Mouse (Mus musculus) MN1 (cell line): ENCODE measurements around the gene Zfp449.
A peak's percentile ranks its signal among the peaks of the same experiment; 100 is the strongest.

Experiments
- DNase-seq: peaks from one replicate; pipeline ENCODE4 v3.0.0-alpha.2; 2016; ENCODE audit warnings: low spot score

The Zfp449 gene

GRCm38 (mm10) chrX:56346176-56346931 lies at the start of gene Zfp449:
Gene Zfp449, plus strand, starts transcription at chrX:56346400.
- peak; percentile 82 for DNase-seq

- no peak for DNase-seq
Observed at GRCm38 (mm10) chrX:56307597-56307996, 38.6 kb upstream of the Zfp449 start.

- no peak for DNase-seq
Observed at GRCm38 (mm10) chrX:56312813-56313212, 33.4 kb upstream of the Zfp449 start.

- no peak for DNase-seq
Observed at GRCm38 (mm10) chrX:56322096-56322495, 24.1 kb upstream of the Zfp449 start.

GRCm38 (mm10) chrX:56322731-56323130 lies 23.5 kb upstream of the Zfp449 start:
- no peak for DNase-seq

GRCm38 (mm10) chrX:56332046-56332445 lies 14.2 kb upstream of the Zfp449 start:
- no peak for DNase-seq

- DNase-seq = peak; percentile 7
Observed at GRCm38 (mm10) chrX:56340305-56340704, 5.9 kb upstream of the Zfp449 start.

- DNase-seq = no peak
Observed at GRCm38 (mm10) chrX:56342921-56343320, 3.3 kb upstream of the Zfp449 start.

GRCm38 (mm10) chrX:56346932-56347253 lies 693 bp downstream of the Zfp449 start:
- DNase-seq = peak; percentile 34

- DNase-seq = peak; percentile 6
Observed at GRCm38 (mm10) chrX:56374431-56375128, 28.4 kb downstream of the Zfp449 start, which contains the start of gene Smim10l2a. Gene Smim10l2a, plus strand, starts transcription at chrX:56374586.

GRCm38 (mm10) chrX:56380852-56381251 lies 34.7 kb downstream of the Zfp449 start:
- DNase-seq = no peak

- peak; percentile 32 for DNase-seq
Observed at GRCm38 (mm10) chrX:56384142-56384541, 37.9 kb downstream of the Zfp449 start.

GRCm38 (mm10) chrX:56404646-56405045 lies 58.4 kb downstream of the Zfp449 start:
- no peak for DNase-seq

GRCm38 (mm10) chrX:56405482-56405881 lies 59.3 kb downstream of the Zfp449 start:
- DNase-seq = no peak

- DNase-seq = no peak
Observed at GRCm38 (mm10) chrX:56406128-56406527, 59.9 kb downstream of the Zfp449 start.
